Mouse (Mus musculus) lung, adult 2 months (tissue): Measurements from ENCODE around the gene Mcm2. TPM values are rescaled to one million over a fixed set of nuclear protein-coding genes. Genes with fewer than 3 reads are reported as not detected.

Experiments used
- DNase-seq: peaks from one replicate; pipeline ENCODE4 v3.0.0; 2022
- H3K4me1 ChIP-seq: fragments of 200-500 bp; 2 replicates; pipeline ENCODE4 v1.6.1; 2011; ENCODE audit warnings: low read length; ENCODE audit not compliant: control insufficient read depth, insufficient read depth
- H3K4me3 ChIP-seq: fragments of 200-500 bp; replicated peaks from 2 replicates; pipeline ENCODE3; 2011; ENCODE audit warnings: low read depth, mild to moderate bottlenecking, control low read depth, low read length; ENCODE audit errors: extremely low read depth
- CTCF ChIP-seq: fragments of 200-500 bp; IDR thresholded peaks from 2 replicates; pipeline ENCODE4 v1.5.1; 2011; ENCODE audit warnings: mild to moderate bottlenecking, low read length, control low read depth; ENCODE audit not compliant: insufficient read depth
- POLR2A ChIP-seq: fragments of 200-500 bp; IDR thresholded peaks from 2 replicates; pipeline ENCODE4 v1.6.1; 2011; ENCODE audit warnings: low read depth, mild to moderate bottlenecking, control low read depth, low read length, borderline replicate concordance; ENCODE audit errors: extremely low read depth
- WGBS: fragments of 180-500 bp; shearing (Covaris S2); methylation state at CpG from one replicate; pipeline ENCODE4 v1.1.7; 2018; 5-methylcytosine and 5-hydroxymethylcytosine counted together
- polyA plus RNA-seq: library from polyadenylated mRNA; depleted of rRNA; stranded (reverse); fragments of >200 nt; gene quantifications from 2 replicates; pipeline ENCODE4 v1.2.3, GENCODE M21; 2012

Gene Mcm2
- polyA plus RNA-seq, 1 experiment: 11.1 TPM

DNA sequence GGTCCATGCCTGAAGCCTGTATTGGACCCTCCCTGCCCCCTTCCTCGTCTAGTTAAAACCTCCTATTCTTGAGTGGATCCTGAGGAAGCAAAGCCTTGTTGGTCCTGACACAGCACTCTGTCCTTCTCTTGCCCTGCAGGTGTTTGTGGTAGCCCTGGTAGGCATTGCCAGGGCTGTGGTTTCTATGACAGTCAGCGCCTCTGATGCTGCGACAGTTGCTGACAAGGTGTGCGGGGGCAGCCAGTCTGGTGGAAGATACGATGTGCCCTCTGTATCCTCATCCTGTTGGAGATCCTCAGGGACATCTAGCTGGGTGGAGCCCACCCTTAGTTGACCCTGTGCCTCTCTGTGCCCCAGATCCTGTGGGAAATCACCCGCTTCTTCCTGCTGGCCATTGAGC lies 10.6 kb upstream of the Mcm2 start:
- H3K4me3 ChIP-seq: no peak overlapping the region
- 86% methylated on average over 6 of the region's 6 CpGs for WGBS
- no peak for DNase-seq
- H3K4me1 ChIP-seq: peaks cover 11% of the 10 kb centered on the region
- TF ChIP-seq CTCF: no peak

GRCm38 (mm10) chr6:88906369-88907108 lies 8.0 kb upstream of the Mcm2 start:
- Histone ChIP-seq H3K4me3 (no peak overlapping the region), H3K4me1 (peaks cover 17% of the 10 kb centered on the region)
- WGBS: 12% methylated on average over 16 of the region's 16 CpGs
- TF ChIP-seq CTCF (peak; percentile 92), POLR2A (no peak)
- no peak for DNase-seq

- DNase-seq: no peak
- H3K4me1 ChIP-seq: peaks cover 17% of the 10 kb centered on the region
- no peak overlapping the region for H3K4me3 ChIP-seq
- WGBS: 92% methylated on average over 7 of the region's 7 CpGs
- TF ChIP-seq CTCF: no peak
- TF ChIP-seq POLR2A: no peak
These were observed 6.5 kb upstream of the Mcm2 start for GRCm38 (mm10) chr6:88905042-88905441.

- WGBS: 67% methylated on average over 4 of the region's 4 CpGs
- TF ChIP-seq POLR2A: no peak
- TF ChIP-seq CTCF: no peak
- no peak for DNase-seq
- Histone ChIP-seq H3K4me1 (peaks cover 17% of the 10 kb centered on the region), H3K4me3 (no peak overlapping the region)
These were observed 5.9 kb upstream of the Mcm2 start for GRCm38 (mm10) chr6:88904456-88904974.

DNA sequence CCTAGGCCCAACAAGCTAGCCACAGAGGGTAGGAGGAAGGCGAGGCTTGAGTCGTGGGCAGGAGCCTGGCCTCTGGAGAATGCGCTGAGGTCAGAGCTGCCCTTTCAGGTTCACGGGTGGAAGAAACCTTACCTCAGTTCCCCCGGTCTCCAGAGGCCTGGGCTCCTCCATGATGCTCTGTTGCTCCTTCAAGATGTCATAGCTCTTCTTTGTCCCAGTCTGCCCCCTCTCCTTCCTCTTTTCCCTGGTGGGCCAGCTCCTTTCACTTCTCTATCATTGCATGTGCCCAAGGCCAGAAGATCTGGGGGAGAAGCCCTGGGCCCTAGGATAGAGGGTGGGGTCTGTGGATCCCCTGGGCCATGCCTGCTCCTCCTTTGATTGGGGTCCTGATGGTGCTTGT lies 5.1 kb upstream of the Mcm2 start:
- 63% methylated on average over 5 of the region's 5 CpGs for WGBS
- TF ChIP-seq POLR2A (no peak), CTCF (no peak)
- H3K4me3 ChIP-seq: no peak overlapping the region
- DNase-seq: no peak
- peaks cover 17% of the 10 kb centered on the region for H3K4me1 ChIP-seq

- DNase-seq: peak; percentile 91
- under 1% methylated on average over 66 of the region's 66 CpGs for WGBS
- TF ChIP-seq POLR2A: peak; percentile 43; the same call in 1 of the 2 replicates
- TF ChIP-seq CTCF: no peak
- Histone ChIP-seq H3K4me3 (peak within 1 kb of the TSS; percentile 91), H3K4me1 (peaks cover 17% of the 10 kb centered on the region)
These were observed 3.6 kb upstream of the Mcm2 start, which contains the start of gene Tpra1 for GRCm38 (mm10) chr6:88901947-88902820. Gene Tpra1 (plus strand): TSS chr6:88902251.

DNA sequence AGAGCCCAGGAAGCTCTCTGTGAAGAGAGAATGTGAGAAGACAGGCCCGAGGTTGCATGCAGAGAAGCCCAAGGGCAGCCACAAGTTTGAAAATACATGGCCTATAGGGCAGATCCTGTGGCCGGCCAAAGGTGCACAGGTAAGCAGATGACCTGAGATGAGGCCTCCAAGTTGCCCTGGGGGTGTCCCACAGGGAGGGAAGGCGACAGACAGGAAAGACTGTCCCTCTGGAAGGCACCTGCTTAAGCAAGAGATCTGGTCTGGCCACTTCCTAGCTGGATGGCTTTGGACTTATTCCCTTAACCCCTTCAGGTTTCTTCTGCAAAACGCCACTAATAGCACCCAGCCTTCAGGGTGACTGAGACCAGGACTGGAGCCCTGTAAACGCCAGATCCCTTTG lies 2.9 kb upstream of the Mcm2 start:
- WGBS: 9% methylated on average over 5 of the region's 5 CpGs
- TF ChIP-seq POLR2A (peak; percentile 50; the same call in 1 of the 2 replicates), CTCF (no peak)
- peak; percentile 46 for DNase-seq
- Histone ChIP-seq H3K4me3 (peak overlapping the region; percentile 84), H3K4me1 (peaks cover 15% of the 10 kb centered on the region)

DNA sequence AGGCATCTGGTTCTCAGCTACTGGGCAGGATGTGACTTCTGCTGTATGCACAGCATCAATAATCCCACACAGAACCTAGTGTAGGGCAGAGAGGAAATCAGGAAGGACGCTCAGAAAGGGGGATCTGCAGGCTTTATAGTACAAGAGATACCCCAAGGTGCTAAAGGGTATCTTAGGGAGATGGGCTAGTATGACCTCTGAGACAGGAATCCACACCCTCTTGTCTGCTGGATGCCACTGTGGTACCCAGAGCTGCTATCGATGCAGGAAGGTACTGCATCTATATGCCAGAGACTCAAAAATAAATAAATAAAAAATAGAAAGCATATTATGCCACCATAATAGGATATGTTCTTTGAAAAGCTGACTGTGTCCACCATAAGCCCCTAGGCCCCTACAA lies 1.0 kb upstream of the Mcm2 start:
- TF ChIP-seq CTCF (no peak), POLR2A (no peak)
- 86% methylated on average over 2 of the region's 2 CpGs for WGBS
- Histone ChIP-seq H3K4me1 (peaks cover 6% of the 10 kb centered on the region; the same call in 1 of the 2 replicates), H3K4me3 (no peak overlapping the region)
- no peak for DNase-seq

DNA sequence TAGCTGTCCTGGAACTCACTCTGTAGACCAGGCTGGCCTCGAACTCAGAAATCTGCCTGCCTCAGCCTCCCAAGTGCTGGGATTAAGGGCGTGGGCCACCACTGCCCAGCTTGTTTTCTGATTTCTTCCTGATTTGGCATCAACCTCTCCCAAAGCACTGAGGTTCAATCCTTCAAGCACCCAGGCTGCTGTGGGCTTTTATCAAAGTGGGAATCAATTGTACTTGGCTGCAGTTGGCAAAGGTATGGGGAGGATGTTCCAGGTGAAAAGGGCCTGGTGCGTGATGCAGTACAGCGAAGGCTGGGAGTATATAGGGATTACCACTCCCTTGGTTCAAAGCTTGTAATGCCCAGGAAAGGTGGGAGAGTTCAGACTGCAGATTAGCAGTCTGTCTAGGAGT lies 506 bp upstream of the Mcm2 start:
- DNase-seq: no peak
- TF ChIP-seq POLR2A (no peak), CTCF (no peak)
- Histone ChIP-seq H3K4me3 (no peak overlapping the region), H3K4me1 (peaks cover 6% of the 10 kb centered on the region; the same call in 1 of the 2 replicates)
- 56% methylated on average over 4 of the region's 4 CpGs for WGBS
